Mouse (Mus musculus) spleen, embryonic (tissue): ENCODE data around the gene Trpc2.

ENCODE experiments used
- CTCF ChIA-PET: fragments of 350-600 bp; sonication (Branson Sonifier 250); formaldehyde crosslinking; loops from one replicate; lab custom pipeline; 2022; lab: Charles Lee

The Trpc2 gene

DNA sequence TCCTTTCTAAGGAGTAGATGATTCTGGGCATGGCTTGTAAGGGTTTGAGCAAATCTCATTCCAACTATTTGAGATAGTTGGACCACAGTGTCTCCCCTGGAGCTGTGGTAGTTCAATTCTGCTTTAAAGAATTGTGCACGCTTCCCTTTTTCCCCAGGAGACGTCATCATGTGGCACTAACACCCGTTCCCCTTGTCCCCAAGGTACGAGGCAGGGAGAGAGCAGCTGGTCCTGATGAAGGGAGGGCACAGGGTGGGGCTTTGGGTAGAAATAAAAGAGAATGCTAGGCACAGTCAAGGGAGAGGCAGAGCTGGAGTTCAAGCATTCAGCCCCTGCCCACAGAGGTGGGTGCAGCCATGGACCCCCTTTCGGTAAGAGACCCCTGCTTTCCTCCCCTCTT, at the start of gene Trpc2:
Gene Trpc2, plus strand, starts transcription at position 301 of the 400 bp plus-strand sequence.
- CTCF ChIA-PET = no interaction called here

DNA sequence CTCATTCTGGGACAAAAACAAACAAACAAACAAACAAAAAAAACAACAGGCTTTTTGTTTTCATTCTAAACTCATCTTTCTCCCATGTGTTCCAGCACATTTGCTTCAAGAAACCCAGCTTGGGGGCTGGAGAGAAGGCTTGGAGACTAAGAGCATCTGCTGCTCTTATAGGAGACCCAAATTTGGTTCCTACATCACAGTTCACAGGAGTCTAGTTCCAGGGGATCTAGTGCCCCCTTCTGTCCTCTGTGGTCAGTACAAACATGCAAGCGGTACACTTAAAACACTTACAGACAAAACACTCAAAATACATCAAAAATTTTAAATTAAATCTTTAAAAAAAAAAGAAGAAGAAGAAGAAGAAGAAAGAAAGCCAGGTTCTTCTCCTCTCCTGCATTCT, 48.0 kb upstream of the Trpc2 start:
- CTCF ChIA-PET = no interaction called here

DNA sequence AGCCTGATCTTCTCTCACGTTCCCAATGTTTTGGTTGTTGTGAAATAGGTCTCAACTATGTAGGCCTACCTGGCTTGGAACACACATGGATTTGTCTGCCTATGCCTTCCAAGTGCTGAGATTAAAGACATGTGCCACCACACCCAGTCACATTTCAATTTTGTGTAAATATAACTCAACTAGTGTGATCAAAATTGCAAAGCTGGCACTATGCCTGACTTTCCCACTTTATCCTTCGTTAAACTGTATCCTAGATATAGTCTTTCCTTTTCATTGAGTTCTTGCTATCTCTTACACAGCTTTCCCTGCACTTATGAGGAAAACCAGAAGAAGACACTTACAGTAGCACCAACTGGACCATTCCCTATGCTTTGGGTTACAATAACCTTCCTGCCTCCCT, 47.4 kb upstream of the Trpc2 start:
- CTCF ChIA-PET = no interaction called here

DNA sequence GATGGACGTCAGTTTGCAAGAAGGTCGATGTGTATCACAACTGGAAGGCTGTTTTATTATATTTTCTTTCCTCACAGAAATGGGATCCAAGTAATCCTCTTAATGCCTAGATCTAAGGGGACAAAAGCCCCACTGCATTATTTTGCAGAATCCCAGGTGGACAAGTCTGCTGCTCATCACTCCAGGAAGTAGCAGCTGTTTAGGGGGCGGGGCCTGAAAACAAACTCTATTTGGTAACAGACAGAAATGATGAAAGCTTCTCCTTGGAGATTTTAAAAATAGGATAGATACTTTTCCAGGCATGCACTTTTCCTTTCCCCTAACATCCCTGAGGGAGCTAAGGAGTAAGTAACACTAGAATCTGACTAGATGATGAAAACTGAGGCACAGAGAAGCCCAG, 45.6 kb upstream of the Trpc2 start:
- CTCF ChIA-PET = interaction anchor here (0.7 kb wide), 1 partner anchor 11 kb away, joined by 5 read pairs; no protein-coding TSS in a partner anchor

DNA sequence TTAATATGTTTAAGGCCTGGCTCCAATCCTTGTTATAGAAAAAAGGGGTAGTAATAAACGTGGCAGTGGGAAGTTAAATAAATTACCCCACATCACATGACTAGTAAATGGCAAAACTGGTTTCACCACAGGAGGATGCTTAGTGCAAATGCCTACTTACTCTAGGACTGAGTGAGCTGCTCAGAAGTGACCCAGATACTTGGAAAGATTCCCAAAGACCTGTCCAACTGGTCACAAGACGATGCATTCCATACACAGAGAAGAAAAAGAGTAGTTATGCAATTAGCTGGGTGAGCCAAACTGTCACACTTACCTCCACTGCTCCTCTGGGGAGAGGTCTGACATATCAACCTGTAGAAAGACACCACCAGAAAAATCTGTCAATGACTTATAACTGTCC, 40.6 kb upstream of the Trpc2 start:
- CTCF ChIA-PET = no interaction called here

DNA sequence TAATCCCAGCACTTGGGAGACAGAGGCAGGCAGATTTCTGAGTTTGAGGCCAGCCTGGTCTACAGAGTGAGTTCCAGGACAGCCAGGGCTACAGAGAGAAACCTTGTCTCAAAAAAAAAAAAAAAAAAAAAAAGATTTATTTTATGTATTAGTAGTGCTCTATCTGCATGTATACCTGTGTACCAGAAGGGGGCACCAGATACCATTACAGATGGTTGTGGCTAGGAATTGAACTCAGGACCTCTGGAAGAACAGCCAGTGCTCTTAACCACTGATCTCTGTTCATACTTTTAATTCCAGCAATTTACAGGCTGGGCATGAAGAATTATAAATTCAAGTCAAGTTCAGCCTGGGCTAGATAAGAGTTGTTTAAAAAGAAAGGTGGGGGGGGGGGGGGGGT, 34.4 kb upstream of the Trpc2 start:
- CTCF ChIA-PET = interaction anchor here (0.7 kb wide), 1 partner anchor 23 kb away, joined by 3 read pairs; no protein-coding TSS in a partner anchor

DNA sequence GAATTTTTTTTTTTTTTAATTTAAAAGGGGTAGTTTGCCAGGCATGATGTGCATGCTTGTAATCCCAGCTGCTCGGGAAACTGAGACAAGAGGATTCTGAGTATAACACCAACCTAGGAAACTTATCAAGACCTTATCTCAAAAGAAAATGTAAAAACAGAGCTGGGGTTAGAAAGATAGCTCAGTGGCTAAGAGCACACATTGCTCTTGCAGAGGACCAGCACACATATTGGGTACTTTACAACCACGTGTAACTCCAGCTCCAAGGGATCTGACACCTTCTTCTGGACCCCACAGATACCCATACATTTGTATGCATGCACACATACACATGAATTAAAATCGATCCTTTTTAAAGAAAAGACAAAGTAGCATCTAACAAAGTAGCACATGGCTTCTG, 21.6 kb upstream of the Trpc2 start:
- CTCF ChIA-PET = no interaction called here

DNA sequence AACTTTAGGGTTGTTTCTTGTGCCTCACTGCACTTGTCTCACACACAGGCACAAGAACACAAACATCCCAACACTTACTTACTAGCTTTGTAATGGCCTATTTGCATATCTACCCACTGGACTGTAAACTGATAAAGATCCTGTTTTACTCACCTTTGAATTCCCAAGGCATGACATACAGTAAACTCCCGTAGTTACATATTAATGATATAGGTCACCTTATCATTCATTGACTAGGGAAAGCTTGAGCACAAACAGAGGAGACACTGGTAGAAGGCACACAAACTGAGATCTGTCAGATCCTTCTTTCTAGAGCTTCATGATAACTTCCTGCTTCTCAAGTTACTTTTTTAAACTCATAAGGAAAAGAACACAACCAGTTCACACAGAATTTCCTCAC, 20.7 kb upstream of the Trpc2 start:
- CTCF ChIA-PET = no interaction called here

DNA sequence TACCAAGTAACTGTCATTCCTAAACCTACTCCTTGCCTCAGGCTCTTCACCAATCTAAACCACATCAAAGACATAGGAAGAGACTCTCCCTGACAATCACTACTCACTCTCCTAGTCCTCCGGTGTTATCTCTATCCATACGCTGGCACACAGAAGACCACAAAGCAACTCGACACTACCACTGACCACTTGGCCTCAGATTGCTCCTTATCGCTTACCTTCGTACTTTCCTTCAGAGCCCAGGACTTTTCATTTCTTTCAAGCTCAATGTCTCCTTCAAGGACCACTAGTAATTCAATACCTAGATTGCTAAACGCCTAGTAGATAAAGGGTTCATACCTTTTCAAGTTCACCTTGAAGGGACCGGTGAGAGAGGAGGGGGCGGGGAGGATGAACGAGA, 19.0 kb upstream of the Trpc2 start:
- CTCF ChIA-PET = no interaction called here

DNA sequence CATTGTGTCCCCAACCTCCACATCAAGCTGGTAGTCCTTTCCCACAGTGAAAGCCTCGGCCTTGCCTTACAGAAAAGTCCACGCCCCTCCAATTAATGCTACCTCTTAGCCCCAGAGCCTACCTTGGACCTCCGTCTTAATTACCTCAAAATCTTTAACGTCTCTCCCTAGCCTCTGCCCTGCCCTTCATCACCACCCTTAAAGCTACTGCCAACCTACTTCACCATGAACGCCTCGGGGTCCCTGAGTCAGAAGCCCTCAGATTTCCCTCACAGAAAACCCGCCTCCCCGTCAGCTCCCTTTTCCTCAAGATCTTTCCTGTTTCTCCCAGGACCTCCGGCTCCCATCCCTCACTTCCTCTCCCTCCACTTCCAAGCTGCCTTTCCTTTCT, 18.3 kb upstream of the Trpc2 start:
- CTCF ChIA-PET = no interaction called here

DNA sequence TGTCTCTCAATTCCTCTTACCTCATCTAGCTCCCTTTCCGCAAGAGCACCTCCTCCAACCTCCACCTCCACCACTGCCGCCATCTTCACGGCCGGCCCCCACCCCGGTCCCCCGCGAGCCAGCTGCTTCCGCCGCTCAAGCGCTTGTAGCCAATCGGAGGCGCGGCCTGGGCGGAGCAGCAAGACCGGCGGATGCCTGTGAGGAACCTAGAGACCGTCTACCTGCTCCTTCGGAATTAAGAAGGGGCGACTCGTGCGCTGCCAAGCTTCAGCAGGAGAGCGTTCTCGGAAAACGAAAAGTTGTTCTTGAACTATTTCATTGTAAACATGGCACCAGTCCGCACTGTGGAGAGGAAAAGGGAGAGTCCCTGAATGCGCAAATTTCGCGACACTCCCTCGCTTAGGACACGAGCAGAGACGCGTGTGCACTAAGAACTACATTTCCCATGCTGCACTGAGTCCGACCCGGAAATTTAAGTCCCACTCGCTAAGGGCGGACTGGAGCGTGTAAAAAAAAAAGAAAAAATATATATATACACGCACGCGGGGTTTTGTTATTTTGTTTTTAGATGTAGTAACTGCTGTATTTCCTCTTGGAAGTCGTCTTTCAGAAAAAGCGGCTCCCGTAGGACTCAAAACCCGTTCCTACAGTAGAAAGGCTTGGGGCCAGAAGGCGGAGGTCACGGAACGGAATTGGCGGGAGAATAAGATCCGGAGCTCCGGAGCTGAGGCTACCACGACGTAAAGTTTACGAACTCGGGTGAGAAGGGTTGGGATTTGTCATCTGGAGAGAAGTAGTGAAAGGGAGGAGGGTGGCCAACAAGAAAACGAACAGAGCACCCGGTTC, 17.6 kb upstream of the Trpc2 start, which contains the start of the genes Rnf121, Xndc1 and Xntrpc:
Gene Rnf121, minus strand, starts transcription at position 424 of the 846 bp plus-strand sequence.
Gene Xndc1, plus strand, starts transcription at position 466 of the 846 bp plus-strand sequence.
Gene Xntrpc, plus strand, starts transcription at position 668 of the 846 bp plus-strand sequence.
- CTCF ChIA-PET = no interaction called here

DNA sequence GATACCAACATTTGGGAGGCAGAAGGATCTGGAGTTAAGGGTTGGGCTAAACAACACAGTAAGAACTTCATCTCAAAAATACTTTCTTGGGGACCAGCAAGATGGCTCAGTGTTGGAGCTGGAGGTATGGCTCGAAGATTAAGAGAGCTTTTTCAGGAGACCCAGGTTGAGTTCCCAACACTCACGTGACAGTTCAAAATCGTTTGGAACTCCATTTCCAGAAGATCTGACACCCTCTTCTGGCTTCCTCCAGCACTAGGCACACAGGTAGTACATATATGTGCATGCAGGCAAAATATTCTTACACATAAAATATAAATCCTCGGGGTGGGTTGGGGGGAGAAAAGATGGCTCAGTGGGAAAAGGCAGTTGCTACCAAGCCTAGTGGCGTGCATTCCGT, 16.6 kb upstream of the Trpc2 start:
- CTCF ChIA-PET = no interaction called here

DNA sequence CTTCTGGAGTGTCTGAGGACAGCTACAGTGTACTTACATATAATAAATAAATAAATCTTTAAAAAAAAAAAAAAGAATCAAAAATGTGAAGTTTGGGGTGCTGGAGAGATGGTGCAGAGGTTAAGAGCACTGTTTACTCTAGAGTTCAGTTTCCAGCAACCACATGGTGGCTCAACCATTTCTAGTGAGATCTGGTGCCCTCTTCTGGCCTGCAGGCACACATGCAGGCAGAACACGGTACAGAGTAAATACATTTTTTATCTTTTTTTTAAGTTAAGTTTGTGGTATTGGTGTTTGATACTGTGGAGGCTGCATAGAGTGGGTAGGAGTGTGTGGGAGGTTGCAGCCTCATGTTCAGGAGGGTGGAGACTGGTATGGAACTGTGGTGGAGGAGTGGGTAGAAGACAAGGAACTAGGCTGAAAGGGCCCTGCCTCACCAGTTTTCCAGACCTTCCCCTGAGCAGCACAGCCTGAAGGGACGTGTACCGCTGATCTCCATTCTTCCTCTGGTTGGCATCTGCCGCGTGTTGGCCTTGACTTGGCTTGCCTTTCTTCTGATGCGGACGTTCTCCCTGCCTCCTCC, 6.1 kb upstream of the Trpc2 start:
- CTCF ChIA-PET = no interaction called here

DNA sequence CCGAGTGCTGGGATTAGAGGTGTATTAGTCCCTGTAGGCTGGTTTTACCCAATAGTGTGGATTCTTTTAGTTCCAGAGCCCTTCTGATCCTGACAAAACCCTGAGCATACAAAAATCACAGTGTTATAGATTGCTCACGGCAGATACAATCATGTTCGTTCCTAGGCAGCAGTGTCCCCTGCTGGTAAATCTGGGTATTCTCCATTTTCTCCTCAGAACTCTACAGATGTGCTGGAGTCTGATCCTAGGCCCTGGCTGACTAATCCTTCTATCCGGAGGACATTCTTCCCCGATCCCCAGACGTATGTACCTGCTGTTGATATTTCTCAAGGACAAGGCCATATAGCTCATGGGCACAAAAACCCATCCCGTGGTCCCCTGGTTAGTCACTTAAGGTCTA, 4.4 kb upstream of the Trpc2 start:
- CTCF ChIA-PET = no interaction called here

DNA sequence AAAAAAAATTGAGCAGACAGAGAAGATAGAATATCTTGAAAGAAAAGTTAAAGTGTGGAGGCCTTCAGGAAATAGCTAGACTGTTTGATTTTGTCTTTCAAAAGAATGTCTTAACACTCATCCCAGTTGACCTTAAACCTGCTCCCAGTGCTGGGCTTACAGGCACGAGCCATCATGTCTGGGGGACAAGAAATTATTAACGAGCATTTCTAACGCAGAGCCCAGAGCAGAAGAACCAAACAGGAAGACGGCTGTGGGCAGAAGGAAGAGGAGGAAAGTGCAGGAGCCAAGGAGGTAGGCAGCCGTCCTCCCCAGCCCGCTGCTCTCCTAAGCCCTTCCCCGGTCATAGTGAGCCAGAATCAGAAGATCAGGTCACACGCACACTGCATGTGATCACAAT, 2.6 kb upstream of the Trpc2 start:
- CTCF ChIA-PET = interaction anchor here (0.6 to 0.7 kb wide), 3 partner anchors 89 to 161 kb away, joined by 11 to 22 read pairs (median 11); no protein-coding TSS in a partner anchor

DNA sequence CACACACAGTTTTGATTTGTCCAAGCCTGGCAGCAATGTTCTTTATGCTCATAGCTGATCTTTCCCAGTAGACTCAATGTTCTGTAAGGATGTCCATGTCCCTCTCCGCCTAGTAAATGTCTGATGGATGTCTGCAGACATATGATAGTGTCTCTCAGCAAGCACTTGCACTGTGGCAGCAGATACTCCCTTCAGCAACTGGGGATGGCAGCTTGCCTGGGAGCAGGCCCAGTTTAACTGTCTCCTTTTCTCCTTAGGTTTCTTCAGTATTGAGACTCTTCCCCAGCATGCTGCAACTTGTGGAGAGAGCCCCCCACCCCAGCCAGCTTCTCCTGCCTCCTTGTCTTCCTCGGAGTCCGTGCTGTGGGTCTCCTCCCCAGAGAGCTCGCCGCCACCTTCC, 1.1 kb upstream of the Trpc2 start:
- CTCF ChIA-PET = no interaction called here

DNA sequence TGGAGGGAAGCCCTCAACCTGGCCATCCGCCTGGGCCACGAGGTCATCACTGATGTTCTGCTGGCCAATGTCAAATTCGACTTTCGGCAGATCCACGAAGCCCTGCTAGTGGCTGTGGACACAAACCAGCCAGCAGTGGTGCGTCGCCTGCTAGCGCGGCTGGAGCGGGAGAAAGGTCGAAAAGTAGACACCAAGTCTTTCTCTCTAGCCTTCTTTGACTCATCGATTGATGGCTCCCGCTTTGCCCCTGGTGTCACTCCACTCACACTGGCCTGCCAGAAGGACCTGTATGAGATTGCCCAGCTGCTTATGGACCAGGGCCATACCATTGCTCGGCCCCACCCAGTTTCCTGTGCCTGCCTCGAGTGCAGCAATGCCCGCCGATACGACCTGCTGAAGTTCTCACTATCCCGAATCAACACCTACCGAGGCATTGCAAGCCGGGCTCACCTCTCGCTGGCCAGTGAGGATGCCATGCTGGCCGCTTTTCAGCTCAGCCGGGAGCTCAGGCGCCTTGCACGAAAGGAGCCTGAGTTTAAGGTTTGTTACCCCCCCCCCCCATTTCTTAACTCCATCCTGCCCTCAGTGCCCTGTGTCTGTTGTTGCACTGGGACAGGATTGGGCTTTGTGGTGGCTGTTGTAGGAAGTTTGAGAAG, 1.3 kb downstream of the Trpc2 start:
- CTCF ChIA-PET = no interaction called here

DNA sequence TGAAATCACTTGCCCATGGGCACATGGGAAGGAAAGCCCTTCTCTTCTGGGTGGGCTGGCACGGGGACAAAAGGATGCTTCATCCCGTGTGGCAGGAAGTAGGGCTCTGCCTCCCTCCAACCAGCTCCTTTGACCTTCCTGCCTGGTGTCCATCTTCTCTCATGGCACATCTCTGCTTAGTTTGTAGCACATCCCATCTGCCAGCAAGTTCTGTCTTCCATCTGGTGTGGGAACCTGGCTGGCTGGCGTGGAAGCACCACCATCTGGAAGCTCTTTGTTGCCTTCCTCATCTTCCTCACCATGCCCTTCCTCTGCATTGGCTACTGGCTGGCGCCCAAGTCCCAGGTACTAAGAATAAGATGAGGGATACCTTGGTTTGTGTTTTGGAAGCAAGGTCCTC, 4.4 kb downstream of the Trpc2 start:
- CTCF ChIA-PET = no interaction called here

DNA sequence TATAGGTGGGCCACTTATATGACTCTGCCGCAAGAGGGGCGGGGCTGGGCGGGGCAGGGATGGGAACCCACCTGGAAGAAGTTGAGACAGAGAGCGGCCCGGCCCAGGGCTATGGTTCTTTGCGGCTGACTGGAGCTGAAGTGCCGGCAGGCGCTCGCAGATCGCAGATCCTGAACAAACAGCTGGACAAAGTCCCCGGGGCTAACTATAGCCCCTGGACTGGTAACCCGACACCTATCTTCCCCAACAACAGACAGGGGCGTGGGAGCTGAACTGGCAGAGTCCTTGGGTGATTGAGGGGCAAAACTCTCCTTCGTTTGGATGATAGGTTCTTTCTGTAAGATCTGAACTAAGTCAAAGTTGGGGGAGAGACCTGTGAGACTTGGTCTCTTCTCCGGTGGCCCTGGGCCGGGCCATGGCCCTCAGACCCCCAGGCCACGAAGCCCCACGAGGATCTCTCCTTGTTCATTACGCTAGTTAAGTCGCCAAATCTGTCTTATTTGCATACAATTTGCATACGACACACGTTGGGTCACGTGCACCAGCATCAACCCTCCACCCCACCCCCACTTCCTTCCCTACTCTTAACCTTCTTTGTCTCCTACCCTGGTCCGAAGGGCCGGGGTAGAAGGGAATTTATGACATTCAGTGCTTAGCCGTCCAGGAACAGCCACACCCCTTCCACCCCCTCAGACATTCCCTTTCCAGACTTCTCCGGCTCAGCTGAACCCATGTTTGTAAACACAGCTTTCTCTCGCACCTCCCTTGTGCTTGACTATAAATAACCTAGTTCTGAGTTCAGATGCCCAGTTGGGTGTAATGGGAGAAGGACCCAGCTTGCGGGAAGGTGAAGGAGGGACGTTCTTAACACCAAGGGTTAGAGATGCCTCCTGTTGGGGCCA, 17.1 kb downstream of the Trpc2 start:
- CTCF ChIA-PET = interaction anchor here (1.2 kb wide), 1 partner anchor 14 kb away, joined by 3 read pairs; no protein-coding TSS in a partner anchor

DNA sequence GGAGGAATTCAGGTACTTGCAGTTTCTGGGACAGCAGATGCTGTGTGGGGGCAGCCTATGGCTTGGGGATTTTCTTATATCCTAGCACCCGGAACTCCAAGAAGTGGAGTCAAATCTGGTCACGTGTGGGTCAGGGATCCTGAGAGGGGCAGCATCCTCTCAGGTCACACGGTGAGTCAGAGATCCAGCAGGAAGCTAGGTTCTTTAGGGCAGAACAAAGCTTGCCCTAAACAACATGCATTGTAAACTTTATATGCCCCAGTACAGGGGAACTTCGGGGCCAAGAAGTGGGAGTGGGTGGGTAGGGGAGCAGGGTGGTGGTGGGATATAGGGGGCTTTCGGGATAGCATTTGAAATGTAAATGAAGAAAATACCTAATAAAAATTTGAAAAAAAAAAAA, 18.0 kb downstream of the Trpc2 start:
- CTCF ChIA-PET = interaction anchor here (1.2 kb wide), 1 partner anchor 13 kb away, joined by 3 read pairs; no protein-coding TSS in a partner anchor

DNA sequence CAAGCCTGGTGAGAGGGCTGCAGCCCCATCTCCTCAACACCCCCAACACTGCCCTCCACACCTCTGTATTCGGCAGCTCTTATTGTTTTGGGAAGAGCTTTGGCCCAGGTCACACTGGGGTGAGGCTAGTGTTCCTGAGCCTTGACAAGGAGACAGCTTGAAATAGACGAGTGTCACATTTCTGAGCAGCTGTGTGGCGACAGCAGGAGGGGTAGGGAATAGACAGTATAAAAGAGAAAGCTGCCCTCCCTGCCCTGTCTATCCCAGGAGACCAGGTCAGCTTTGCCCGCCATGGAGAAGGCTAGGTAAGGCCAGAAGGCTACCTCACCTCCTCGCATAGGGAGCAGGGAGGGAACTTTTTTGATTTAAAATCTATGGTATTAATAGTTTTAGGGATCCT, 18.6 kb downstream of the Trpc2 start, which contains the start of gene Art1:
Gene Art1, plus strand, starts transcription at position 257 of the 400 bp plus-strand sequence.
- CTCF ChIA-PET = no interaction called here
